In the genomic region with DNA sequence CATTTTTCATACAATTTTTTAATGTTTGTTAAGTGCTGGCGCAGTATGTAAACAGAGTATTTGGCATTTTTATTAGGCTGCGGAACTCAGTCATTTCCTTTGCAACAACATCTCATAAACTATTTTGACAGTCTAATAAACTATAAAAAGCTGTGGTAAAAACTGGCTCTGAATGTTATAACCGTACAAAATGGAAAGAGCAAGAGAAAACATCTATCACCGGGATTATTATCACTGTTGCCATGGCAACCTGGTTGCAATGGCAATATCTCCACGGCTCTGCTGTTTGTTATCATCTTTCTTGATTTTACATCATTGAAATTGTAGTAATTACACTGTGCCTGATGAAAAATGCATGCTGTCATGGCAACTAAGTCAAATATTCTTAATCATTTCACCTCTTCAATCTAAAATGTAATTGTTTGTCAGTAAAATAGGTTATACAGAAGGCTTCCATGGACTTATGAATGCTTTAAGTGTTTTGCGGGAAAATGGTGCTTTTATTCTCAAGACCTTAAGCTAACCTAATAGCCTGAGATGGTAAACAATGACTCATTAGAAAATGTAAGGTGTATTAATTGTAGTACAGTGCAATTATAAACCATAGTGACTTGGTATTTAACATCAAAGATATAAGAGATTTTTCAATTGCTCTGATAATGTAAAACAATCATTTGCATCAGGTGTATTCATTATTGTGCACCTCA, we compare ENCODE assay signal across 13 mouse cellular contexts.
DNase-seq lines count a peak whose midpoint lies in the region; ATAC-seq lines count a peak whose summit lies in the region.
"Had no signal": no experiment of that assay in that cellular context is flagged by ENCODE, and none has a peak within 500 bp of the region (broad histone marks: within the 10 kb centered on the region; RNA-seq: fewer than 3 reads in every experiment).

No protein-coding gene starts in this region.

- no peak overlapping the region for H3K9ac ChIP-seq in kidney, embryonic 16.5 days (replicated peaks; ENCODE audit: low read length)
- no peak overlapping the region for H3K9ac ChIP-seq in forebrain, embryonic 13.5 days

- no peaks in the 10 kb centered on the region for H3K36me3 ChIP-seq in kidney, embryonic 16.5 days (ENCODE audit: insufficient read depth, low read length)
- H3K36me3 ChIP-seq in forebrain, embryonic 13.5 days (ENCODE audit: poor library complexity, severe bottlenecking), result no peaks in the 10 kb centered on the region

- no peak; the same call in 1 of the 2 replicates for ATAC-seq in kidney, embryonic 16.5 days (ENCODE audit: low FRiP score, low TSS enrichment)
- peak; percentile 87 for ATAC-seq in forebrain, embryonic 13.5 days

- 56% methylated on average over 6 of the region's 6 CpGs for WGBS in kidney, embryonic 16.5 days
- 60% methylated on average over 6 of the region's 6 CpGs for WGBS in forebrain, embryonic 13.5 days

- H3K27ac ChIP-seq in kidney, embryonic 16.5 days (ENCODE audit: low read length), result no peak overlapping the region
- H3K27ac ChIP-seq in forebrain, embryonic 13.5 days, result no peak overlapping the region

- DNase-seq in kidney, adult 9 months, result peak; percentile 9
- DNase-seq in CD4-positive helper T cell, adult 2 months (ENCODE audit: low read depth, low spot score), result peak; percentile 16
- peak; percentile 46 for DNase-seq in layer of hippocampus, adult 9-10 months (ENCODE audit: low spot score)
- DNase-seq in urinary bladder, adult 2 months (ENCODE audit: low spot score), result no peak
- no peak for DNase-seq in thymus, postnatal 10 days (ENCODE audit: low spot score in 2 of 2)
- no peak for DNase-seq in adrenal gland, postnatal 36 days
- DNase-seq: heart, adult 18-20 months; right cerebral cortex, postnatal 14 days had no signal

- H3K4me2 ChIP-seq in kidney, embryonic 16.5 days (replicated peaks; ENCODE audit: low read depth, low read length), result no peak overlapping the region
- H3K4me2 ChIP-seq in forebrain, embryonic 13.5 days, result no peak overlapping the region
- H3K4me2 ChIP-seq: liver, embryonic 11.5 days had no signal

- no peaks in the 10 kb centered on the region for H3K4me1 ChIP-seq in kidney, embryonic 16.5 days (ENCODE audit: insufficient read depth, low read length)
- H3K4me1 ChIP-seq in forebrain, embryonic 13.5 days, result no peaks in the 10 kb centered on the region

- H3K9me3 ChIP-seq in kidney, embryonic 16.5 days (ENCODE audit: low read length), result no peaks in the 10 kb centered on the region
- H3K9me3 ChIP-seq in forebrain, embryonic 13.5 days (replicated peaks), result no peaks in the 10 kb centered on the region

- H3K4me3 ChIP-seq in kidney, embryonic 16.5 days (ENCODE audit: low read length), result no peak overlapping the region
- no peak overlapping the region for H3K4me3 ChIP-seq in forebrain, embryonic 13.5 days
- H3K4me3 ChIP-seq: erythroblast, embryonic 14.5 days had no signal

- no peaks in the 10 kb centered on the region for H3K27me3 ChIP-seq in kidney, embryonic 16.5 days (ENCODE audit: insufficient read depth, low read length)
- no peaks in the 10 kb centered on the region for H3K27me3 ChIP-seq in forebrain, embryonic 13.5 days
- H3K27me3 ChIP-seq: CH12.LX had no signal

Comparison
In these comparisons a context has a peak if more than half of its experiments do, and no peak if none do; other contexts are left out.
1. DNase-seq: peak in kidney, adult 9 months (single experiment), CD4-positive helper T cell, adult 2 months (single experiment) and layer of hippocampus, adult 9-10 months (single experiment); none in urinary bladder, adult 2 months (single experiment), thymus, postnatal 10 days (0 of 2) and adrenal gland, postnatal 36 days (0 of 2).